Mouse (Mus musculus) bone marrow macrophage, adult 2 months (primary cell): ENCODE data around the gene Vax2.

ENCODE experiments used
- CTCF ChIP-seq: IDR thresholded peaks from 2 replicates; pipeline ENCODE4 v1.5.1; 2012; ENCODE audit warnings: low read depth, mild to moderate bottlenecking, low read length, moderate library complexity
- POLR2A ChIP-seq: IDR thresholded peaks from 2 replicates; pipeline ENCODE4 v1.6.1; 2012; ENCODE audit warnings: mild to moderate bottlenecking, low read depth, low read length, borderline replicate concordance

GRCm38 (mm10) chr6:83711067-83711675 lies at the start of gene Vax2:
- TF ChIP-seq POLR2A = no peak
- no peak for TF ChIP-seq CTCF
